Mouse (Mus musculus) midbrain, embryonic 16.5 days (tissue): ENCODE measurements at regions not wholly inside any gene's neighbourhood (a gene's known extent, or its start where the extent isn't known, plus 50 kb on each side); places are given as distances from the start of the nearest gene placed in this dataset.

Experiments
- ATAC-seq: fragments of 200-750 bp; cut with Nextera tagmentation; 2 replicates; pipeline ENCODE4 v1.8.0; 2017; ENCODE audit warnings: moderate TSS enrichment
- H3K27ac ChIP-seq: fragments of 300-500 bp; sonication (generic); 2 replicates; pipeline ENCODE4 v1.5.1; 2014; ENCODE audit warnings: mild to moderate bottlenecking, low read length, mixed read lengths
- H3K27me3 ChIP-seq: fragments of 300-500 bp; sonication (generic); 2 replicates; pipeline ENCODE4 v1.6.1; 2014; ENCODE audit warnings: low read depth, low read length, mixed read lengths; ENCODE audit not compliant: control insufficient read depth, insufficient read depth
- H3K36me3 ChIP-seq: fragments of 300-500 bp; sonication (generic); 2 replicates; pipeline ENCODE4 v1.6.1; 2014; ENCODE audit warnings: mild to moderate bottlenecking, low read length, moderate library complexity, mixed read lengths; ENCODE audit not compliant: control insufficient read depth, insufficient read depth
- H3K4me1 ChIP-seq: fragments of 300-500 bp; sonication (generic); 2 replicates; pipeline ENCODE4 v1.6.1; 2014; ENCODE audit warnings: mild to moderate bottlenecking, low read length, mixed read lengths; ENCODE audit not compliant: control insufficient read depth, insufficient read depth
- H3K4me2 ChIP-seq: fragments of 300-500 bp; sonication (generic); 2 replicates; pipeline ENCODE4 v1.6.1; 2014; ENCODE audit warnings: mild to moderate bottlenecking, low read length, mixed read lengths
- H3K4me3 ChIP-seq: fragments of 300-500 bp; sonication (generic); 2 replicates; pipeline ENCODE4 v1.5.1; 2014; ENCODE audit warnings: low read depth, mild to moderate bottlenecking, low read length, moderate library complexity, mixed read lengths
- H3K9ac ChIP-seq: fragments of 300-500 bp; sonication (generic); 2 replicates; pipeline ENCODE4 v1.6.1; 2014; ENCODE audit warnings: low read depth, low read length, mixed read lengths
- H3K9me3 ChIP-seq: fragments of 300-500 bp; sonication (generic); replicated peaks from 2 replicates; pipeline ENCODE4 v1.6.1; 2014; ENCODE audit warnings: mild to moderate bottlenecking, low read length, mixed read lengths; ENCODE audit not compliant: control insufficient read depth, poor library complexity, severe bottlenecking
- WGBS: fragments of 180-500 bp; shearing (Covaris S2); extraction: QIAGEN DNeasy Blood & Tissue Kit; methylation state at CpG from one replicate; pipeline ENCODE4 v1.1.7; 2014; 5-methylcytosine and 5-hydroxymethylcytosine counted together

- Histone ChIP-seq H3K4me1 (no peaks in the 10 kb centered on the region), H3K36me3 (no peaks in the 10 kb centered on the region), H3K4me2 (no peak overlapping the region), H3K27ac (no peak overlapping the region), H3K9ac (no peak overlapping the region), H3K4me3 (no peak overlapping the region), H3K9me3 (no peaks in the 10 kb centered on the region), H3K27me3 (no peaks in the 10 kb centered on the region)
- WGBS: 90% methylated on average over 3 of the region's 3 CpGs
- no peak for ATAC-seq
Measured at GRCm38 (mm10) chr9:111778981-111779380, 88.8 kb upstream of the Stac start.

DNA sequence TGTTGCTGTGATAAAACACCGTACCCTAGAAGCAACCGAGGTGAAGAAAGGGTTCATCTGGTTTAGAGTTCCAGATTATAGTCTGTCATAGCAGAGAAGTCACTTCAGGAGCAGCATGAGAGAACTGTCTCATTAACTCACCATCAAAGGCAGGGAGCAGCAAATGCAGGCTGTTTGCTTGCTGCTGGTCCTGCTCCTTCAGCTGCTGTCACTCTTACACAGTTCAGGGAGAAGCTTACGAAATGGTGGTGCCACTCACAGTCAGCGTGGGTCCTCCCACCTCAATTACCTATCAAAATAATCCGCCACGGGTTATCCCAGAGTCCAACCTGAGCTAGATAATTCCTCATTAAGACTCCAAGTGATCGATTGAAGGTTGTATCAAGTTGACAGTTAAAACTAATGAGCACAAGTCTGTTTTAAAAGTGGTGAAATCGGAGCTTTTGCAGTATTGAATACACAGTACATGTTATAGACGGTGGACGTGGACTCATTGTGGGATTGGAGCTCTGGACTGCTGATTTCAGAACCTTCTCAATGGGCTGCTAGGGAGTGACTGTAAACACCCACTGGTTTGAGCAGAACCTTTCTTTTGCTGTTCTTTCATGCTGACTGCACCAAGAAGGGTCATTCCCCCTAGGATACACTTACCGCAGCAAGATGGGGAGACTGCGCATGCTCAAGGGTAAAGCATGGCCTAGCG is 87.4 kb upstream of the Stac start:
- Histone ChIP-seq H3K4me1 (no peaks in the 10 kb centered on the region), H3K36me3 (no peaks in the 10 kb centered on the region), H3K27ac (no peak overlapping the region), H3K9ac (no peak overlapping the region), H3K9me3 (no peaks in the 10 kb centered on the region), H3K27me3 (no peaks in the 10 kb centered on the region), H3K4me2 (no peak overlapping the region), H3K4me3 (no peak overlapping the region)
- no peak for ATAC-seq
- 68% methylated on average over 13 of the region's 13 CpGs for WGBS

GRCm38 (mm10) chr9:111774229-111774628 is 84.1 kb upstream of the Stac start:
- H3K4me1 ChIP-seq: no peaks in the 10 kb centered on the region
- H3K9me3 ChIP-seq: no peaks in the 10 kb centered on the region
- H3K27ac ChIP-seq: no peak overlapping the region
- no peaks in the 10 kb centered on the region for H3K36me3 ChIP-seq
- no peak overlapping the region for H3K4me2 ChIP-seq
- no peak overlapping the region for H3K4me3 ChIP-seq
- no peak overlapping the region for H3K9ac ChIP-seq
- WGBS: 82% methylated on average over 4 of the region's 4 CpGs
- no peaks in the 10 kb centered on the region for H3K27me3 ChIP-seq
- ATAC-seq: no peak

- H3K27ac ChIP-seq: no peak overlapping the region
- ATAC-seq: no peak
- 78% methylated on average over 11 of the region's 11 CpGs for WGBS
- H3K4me2 ChIP-seq: no peak overlapping the region
- no peaks in the 10 kb centered on the region for H3K36me3 ChIP-seq
- H3K27me3 ChIP-seq: no peaks in the 10 kb centered on the region
- H3K9me3 ChIP-seq: no peaks in the 10 kb centered on the region
- H3K4me3 ChIP-seq: no peak overlapping the region
- no peak overlapping the region for H3K9ac ChIP-seq
- H3K4me1 ChIP-seq: no peaks in the 10 kb centered on the region; the same call in 1 of the 2 replicates
Measured at GRCm38 (mm10) chr9:111762653-111763468, 72.7 kb upstream of the Stac start.

GRCm38 (mm10) chr9:111755235-111755634 is 65.1 kb upstream of the Stac start:
- Histone ChIP-seq H3K4me1 (no peaks in the 10 kb centered on the region; the same call in 1 of the 2 replicates), H3K9ac (no peak overlapping the region), H3K4me3 (no peak overlapping the region), H3K27ac (no peak overlapping the region), H3K9me3 (no peaks in the 10 kb centered on the region; the same call in 1 of the 2 replicates), H3K4me2 (no peak overlapping the region), H3K27me3 (no peaks in the 10 kb centered on the region), H3K36me3 (no peaks in the 10 kb centered on the region)
- WGBS: 87% methylated on average over 10 of the region's 10 CpGs
- ATAC-seq: no peak

- Histone ChIP-seq H3K4me1 (no peaks in the 10 kb centered on the region), H3K27ac (no peak overlapping the region), H3K9me3 (no peaks in the 10 kb centered on the region), H3K9ac (no peak overlapping the region), H3K27me3 (no peaks in the 10 kb centered on the region), H3K4me2 (no peak overlapping the region), H3K4me3 (no peak overlapping the region), H3K36me3 (no peaks in the 10 kb centered on the region)
- WGBS: 63% methylated on average over 6 of the region's 6 CpGs
- ATAC-seq: no peak
Measured at GRCm38 (mm10) chr9:111746151-111746550, 56.0 kb upstream of the Stac start.

DNA sequence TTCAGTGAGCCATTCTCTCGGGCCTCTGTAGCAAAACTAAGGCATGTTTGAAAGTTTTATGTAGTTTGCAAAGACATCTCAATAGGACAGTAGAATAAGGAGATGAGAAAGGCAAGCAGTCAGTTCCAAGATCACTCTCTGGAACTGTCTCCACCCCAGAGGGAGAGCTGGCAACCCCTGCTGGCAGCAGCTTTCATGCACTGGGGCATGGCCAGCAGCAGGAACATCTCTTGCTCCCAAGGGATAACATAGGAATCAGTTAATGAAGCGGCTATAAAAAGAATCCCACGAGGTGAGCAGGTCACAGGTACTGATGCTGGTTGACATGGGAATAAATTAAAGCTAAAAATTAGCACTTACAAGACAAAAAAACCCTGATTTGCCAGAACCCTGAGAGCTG is 55.1 kb upstream of the Stac start:
- Histone ChIP-seq H3K27me3 (no peaks in the 10 kb centered on the region), H3K4me2 (no peak overlapping the region), H3K27ac (no peak overlapping the region), H3K9ac (no peak overlapping the region), H3K9me3 (no peaks in the 10 kb centered on the region), H3K36me3 (no peaks in the 10 kb centered on the region), H3K4me3 (no peak overlapping the region), H3K4me1 (no peaks in the 10 kb centered on the region)
- no peak for ATAC-seq
- 33% methylated on average over 3 of the region's 3 CpGs for WGBS
